Mouse (Mus musculus) limb, embryonic 14.5 days (tissue): ENCODE data around the gene Gpx7. TPM values are rescaled to one million over a fixed set of nuclear protein-coding genes. Genes with fewer than 3 reads are reported as not detected.
A peak's percentile ranks its signal among the peaks of the same experiment; 100 is the strongest.

Experiments
- ATAC-seq: fragments of 200-750 bp; cut with Nextera tagmentation; 2 replicates; pipeline ENCODE4 v1.8.0; 2017; ENCODE audit warnings: low read depth, moderate number of reproducible peaks, moderate TSS enrichment; ENCODE audit not compliant: low FRiP score
- DNase-seq: peaks from one replicate; pipeline ENCODE4 v3.0.0-alpha.2; 2015; ENCODE audit warnings: low spot score
- H3K27ac ChIP-seq: fragments of 300-500 bp; sonication (generic); replicated peaks from 2 replicates; pipeline ENCODE4 v1.5.1; 2014; ENCODE audit warnings: low read depth, mild to moderate bottlenecking, low read length, moderate library complexity, mixed read lengths
- H3K27me3 ChIP-seq: fragments of 300-500 bp; sonication (generic); 2 replicates; pipeline ENCODE4 v1.6.1; 2014; ENCODE audit warnings: low read length, mixed read lengths; ENCODE audit not compliant: control insufficient read depth, insufficient read depth
- H3K36me3 ChIP-seq: fragments of 300-500 bp; sonication (generic); 2 replicates; pipeline ENCODE4 v1.6.1; 2014; ENCODE audit warnings: mild to moderate bottlenecking, low read length, moderate library complexity, mixed read lengths; ENCODE audit not compliant: control insufficient read depth, insufficient read depth
- H3K4me1 ChIP-seq: fragments of 300-500 bp; sonication (generic); 2 replicates; pipeline ENCODE4 v1.6.1; 2014; ENCODE audit warnings: antibody characterized with exemption, low read length, mixed read lengths; ENCODE audit not compliant: control insufficient read depth, insufficient read depth
- H3K4me2 ChIP-seq: fragments of 300-500 bp; sonication (generic); replicated peaks from 2 replicates; pipeline ENCODE4 v1.6.1; 2014; ENCODE audit warnings: low read depth, mild to moderate bottlenecking, low read length, moderate library complexity; ENCODE audit not compliant: severe bottlenecking
- H3K4me3 ChIP-seq: fragments of 300-500 bp; sonication (generic); replicated peaks from 2 replicates; pipeline ENCODE4 v1.5.1; 2014; ENCODE audit warnings: low read length
- H3K9ac ChIP-seq: fragments of 300-500 bp; sonication (generic); 2 replicates; pipeline ENCODE4 v1.6.1; 2014; ENCODE audit warnings: mild to moderate bottlenecking, low read depth, low read length, moderate library complexity; ENCODE audit not compliant: severe bottlenecking
- H3K9me3 ChIP-seq: fragments of 300-500 bp; sonication (generic); 2 replicates; pipeline ENCODE4 v1.6.1; 2016; ENCODE audit warnings: low read length; ENCODE audit not compliant: control insufficient read depth
- POLR2A ChIP-seq: fragments of 200-500 bp; IDR thresholded peaks from 2 replicates; pipeline ENCODE4 v1.8.0; 2012; ENCODE audit warnings: inconsistent platforms, mild to moderate bottlenecking, moderate library complexity, borderline replicate concordance; ENCODE audit not compliant: insufficient read depth, insufficient read length; ENCODE audit errors: extremely low read depth
- WGBS: fragments of 180-500 bp; shearing (Covaris S2); extraction: QIAGEN DNeasy Blood & Tissue Kit; methylation state at CpG from one replicate; pipeline ENCODE4 v1.1.7; 2014; 5-methylcytosine and 5-hydroxymethylcytosine counted together
- polyA plus RNA-seq, 2 experiments: library from polyadenylated mRNA; depleted of rRNA in 1 of 2; stranded (reverse) in 1 of 2; unstranded in 1 of 2; fragments of >200 nt; fragmentation: Nextera tagmentation in 1 of 2; extraction: Ambion mirVana in 1 of 2; gene quantifications; 2 replicates each; pipeline versions ENCODE4 v1.2.1 to v1.2.3; 2012 to 2014

Gene Gpx7
- polyA plus RNA-seq, 2 experiments = 92.8 to 117 TPM

DNA sequence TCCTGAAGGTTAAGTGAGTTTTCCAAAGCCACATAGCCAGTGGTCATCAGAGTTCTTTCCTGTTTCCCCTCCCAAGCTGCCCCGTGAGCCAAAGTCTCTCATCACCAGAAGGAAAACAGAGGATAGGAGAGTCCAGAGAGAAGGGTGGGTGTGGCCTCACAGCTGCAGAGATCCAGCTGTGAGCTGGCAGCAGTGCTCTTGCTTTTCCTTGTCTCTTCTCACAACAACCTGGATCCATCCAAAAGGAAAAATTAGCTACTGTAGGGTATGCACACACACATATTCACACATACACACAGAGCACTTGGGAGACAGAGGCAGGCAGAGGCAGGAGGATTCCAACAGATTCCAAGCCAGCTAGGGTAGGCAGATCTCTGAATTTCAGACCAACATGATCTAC is 20.7 kb downstream of the Gpx7 start:
- Histone ChIP-seq H3K4me1 (peaks cover 16% of the 10 kb centered on the region), H3K9ac (no peak overlapping the region), H3K36me3 (no peaks in the 10 kb centered on the region), H3K4me2 (no peak overlapping the region), H3K4me3 (no peak overlapping the region), H3K27ac (no peak overlapping the region), H3K27me3 (peaks cover 13% of the 10 kb centered on the region), H3K9me3 (no peaks in the 10 kb centered on the region)
- TF ChIP-seq POLR2A = no peak
- DNase-seq (no peak), ATAC-seq (no peak)
- WGBS = 41% methylated on average over 1 of the region's 1 CpGs

DNA sequence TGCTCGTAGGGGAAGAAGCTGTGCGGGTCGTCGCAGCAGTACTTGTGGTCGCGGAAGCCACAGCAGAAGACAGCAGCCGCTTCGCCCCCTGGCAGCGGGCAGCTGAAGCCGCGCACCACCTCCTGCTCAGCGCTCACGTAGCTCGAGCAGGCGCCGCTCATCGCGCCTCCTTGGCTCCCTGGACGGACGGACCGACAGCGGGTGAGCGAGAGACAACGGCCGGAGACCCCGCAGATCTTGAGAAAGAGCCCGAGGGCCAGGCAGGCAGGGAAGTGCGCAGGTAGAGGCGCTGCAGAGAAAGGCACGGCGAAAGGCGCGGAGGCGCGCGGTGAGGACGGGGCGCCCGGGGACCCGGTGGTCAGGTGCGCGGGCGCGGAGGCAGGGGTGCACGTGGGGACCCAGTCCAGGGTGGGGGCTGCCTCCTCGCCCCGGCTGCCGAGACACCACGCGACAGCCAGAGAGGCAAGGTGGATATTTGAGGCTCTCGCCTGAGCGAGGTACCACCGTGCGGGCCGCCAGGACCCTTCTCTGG is 23.5 kb downstream of the Gpx7 start, which contains the start of gene Shisal2a:
TSS of gene Shisal2a (minus strand) at position 167 of the 532 bp plus-strand sequence.
- Histone ChIP-seq H3K9me3 (no peaks in the 10 kb centered on the region), H3K4me2 (peak within 1 kb of the TSS; percentile 89), H3K27me3 (peaks cover 13% of the 10 kb centered on the region), H3K4me1 (peaks cover 9% of the 10 kb centered on the region), H3K9ac (peak within 1 kb of the TSS; percentile 63), H3K4me3 (peak within 1 kb of the TSS; percentile 49), H3K36me3 (no peaks in the 10 kb centered on the region), H3K27ac (no peak within 1 kb of the TSS)
- no peak for TF ChIP-seq POLR2A
- WGBS = 6% methylated on average over 50 of the region's 55 CpGs
- ATAC-seq = peak; percentile 39; the same call in 1 of the 2 replicates
- no peak for DNase-seq

DNA sequence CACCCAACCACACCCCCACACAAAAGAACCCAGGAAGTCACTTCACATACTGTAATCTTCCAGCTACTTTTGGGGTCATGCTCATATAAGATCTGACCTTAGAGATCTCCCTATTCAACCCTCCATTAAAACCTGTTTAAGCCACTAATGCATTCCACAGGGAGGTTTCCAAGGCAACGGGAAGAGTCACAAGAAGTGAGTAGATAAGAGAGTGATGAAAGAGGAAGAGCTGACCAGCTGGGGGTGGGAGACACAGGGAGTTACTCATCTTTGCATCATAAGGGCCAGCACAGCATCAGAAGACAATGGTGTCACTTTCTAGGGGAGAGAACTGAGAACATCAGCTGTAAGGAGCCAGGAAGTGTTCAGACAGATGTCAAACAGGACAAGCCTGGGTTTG is 26.6 kb downstream of the Gpx7 start:
- no peak for DNase-seq
- no peak overlapping the region for H3K27ac ChIP-seq
- 13% methylated on average over 1 of the region's 1 CpGs for WGBS

DNA sequence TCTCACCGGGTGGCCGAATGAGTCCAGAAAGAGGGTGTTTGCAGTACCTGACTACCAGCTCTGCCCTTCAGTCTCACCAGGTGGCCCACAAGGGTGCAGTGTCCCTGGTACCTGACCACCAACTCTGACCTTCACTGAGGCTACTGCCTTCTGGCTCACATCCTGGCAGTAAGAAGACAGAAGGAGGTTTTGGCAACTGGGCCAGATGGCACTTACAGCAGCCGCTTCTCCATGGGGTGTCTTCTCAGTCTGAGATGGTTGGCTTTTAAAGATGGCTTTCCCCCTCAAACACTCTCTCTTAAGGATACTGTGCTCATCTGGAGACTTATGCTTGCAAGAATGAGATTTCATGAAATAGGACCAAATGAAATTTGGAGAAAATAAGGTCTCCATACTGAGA is 27.3 kb downstream of the Gpx7 start:
- TF ChIP-seq POLR2A = no peak
- 72% methylated on average over 3 of the region's 3 CpGs for WGBS

More for the DNA sequence above, 26.6 kb downstream of the Gpx7 start:
- Histone ChIP-seq H3K27me3 (peaks cover 13% of the 10 kb centered on the region), H3K36me3 (no peaks in the 10 kb centered on the region), H3K9me3 (no peaks in the 10 kb centered on the region), H3K4me3 (no peak overlapping the region), H3K9ac (no peak overlapping the region), H3K4me1 (peaks cover 5% of the 10 kb centered on the region; the same call in 1 of the 2 replicates), H3K4me2 (no peak overlapping the region)
- no peak for TF ChIP-seq POLR2A
- ATAC-seq = no peak

DNA sequence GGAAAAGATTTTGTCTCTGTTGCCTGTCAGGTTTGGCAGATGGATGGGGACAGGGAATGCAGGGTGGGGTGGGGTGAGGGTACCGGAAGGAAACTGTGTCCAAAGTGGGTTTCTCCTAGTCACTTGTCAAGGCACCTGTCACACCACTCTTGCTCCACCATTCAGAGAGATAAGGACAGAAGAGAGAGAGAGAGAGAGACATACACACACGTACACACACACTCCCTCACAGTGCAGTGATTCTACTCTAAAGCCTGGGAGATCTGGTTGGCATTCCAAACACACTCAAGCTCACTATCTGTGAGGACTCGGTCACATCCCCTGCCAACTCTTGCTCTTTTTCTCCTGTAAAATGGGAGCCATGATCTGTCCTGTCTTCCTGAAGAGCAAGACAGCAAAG is 34.6 kb downstream of the Gpx7 start:
- DNase-seq (no peak), ATAC-seq (no peak)
- Histone ChIP-seq H3K4me1 (peaks cover 4% of the 10 kb centered on the region; the same call in 1 of the 2 replicates), H3K4me3 (no peak overlapping the region), H3K27ac (no peak overlapping the region), H3K27me3 (no peaks in the 10 kb centered on the region), H3K4me2 (no peak overlapping the region), H3K9me3 (no peaks in the 10 kb centered on the region), H3K9ac (no peak overlapping the region), H3K36me3 (no peaks in the 10 kb centered on the region)
- WGBS = 72% methylated on average over 3 of the region's 3 CpGs
- no peak for TF ChIP-seq POLR2A

More for the DNA sequence above, 27.3 kb downstream of the Gpx7 start:
- H3K4me1 ChIP-seq = peaks cover 5% of the 10 kb centered on the region; the same call in 1 of the 2 replicates
- peaks cover 12% of the 10 kb centered on the region for H3K27me3 ChIP-seq
- DNase-seq = no peak
- H3K9ac ChIP-seq = no peak overlapping the region
- no peaks in the 10 kb centered on the region for H3K9me3 ChIP-seq
- no peak for ATAC-seq
- no peaks in the 10 kb centered on the region for H3K36me3 ChIP-seq
- no peak overlapping the region for H3K4me3 ChIP-seq
- no peak overlapping the region for H3K4me2 ChIP-seq
- no peak overlapping the region for H3K27ac ChIP-seq
